Mouse (Mus musculus): ENCODE measurements around the gene Ppp1r13l. TPM values are rescaled to one million over a fixed set of nuclear protein-coding genes. Genes with fewer than 3 reads are reported as not detected.

Gene Ppp1r13l
- polyA plus RNA-seq (2015; fragmentation: Nextera tagmentation; extraction: Ambion mirVana): 7.8 and 8.9 TPM in 2 replicates

DNA sequence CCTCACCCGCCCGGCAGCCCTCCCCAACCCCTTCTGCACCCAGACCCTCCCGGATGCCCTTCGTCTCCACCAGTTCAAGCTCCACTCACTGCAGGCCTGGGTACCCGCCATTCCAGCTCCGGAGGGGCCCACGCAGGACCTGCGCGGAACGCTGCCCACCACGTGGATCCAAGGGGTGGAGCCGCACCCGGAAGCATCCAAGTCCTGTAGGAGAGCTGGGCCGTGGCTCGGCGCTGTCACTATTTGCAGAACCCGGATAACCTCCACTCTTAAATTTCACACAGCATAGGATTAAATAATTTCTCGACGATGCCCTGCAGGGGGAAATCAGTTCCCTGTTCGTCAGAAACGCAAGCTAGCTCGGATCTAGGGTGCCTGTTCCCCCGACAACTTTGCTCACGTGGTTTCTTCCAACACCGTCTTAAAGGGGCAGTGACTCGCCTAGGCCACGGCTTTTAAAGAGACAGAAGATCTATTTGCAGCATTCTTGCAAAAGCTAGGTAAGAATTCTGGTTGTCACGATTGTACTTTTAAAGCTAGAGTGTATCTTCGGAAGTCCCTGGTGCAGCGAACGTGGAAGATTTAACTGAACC is at the start of gene Ppp1r13l, which contains the start of gene Cd3eap:
Gene Ppp1r13l, plus strand, starts transcription at position 451 of the 593 bp plus-strand sequence.
Gene Cd3eap, minus strand, starts transcription at position 185 of the 593 bp plus-strand sequence.
- H3K4me1 ChIP-seq: peaks cover 37% of the 10 kb centered on the region
- peak within 1 kb of the TSS; percentile 67 for H3K27ac ChIP-seq
- ATAC-seq (ENCODE audit: insufficient read depth, low FRiP score, low read depth): peak; percentile 53; the same call in 1 of the 2 replicates
- under 1% methylated on average over 31 of the region's 31 CpGs for WGBS
- H3K9me3 ChIP-seq: no peaks in the 10 kb centered on the region
- no peaks in the 10 kb centered on the region for H3K27me3 ChIP-seq (replicated peaks)
- H3K4me2 ChIP-seq: peak within 1 kb of the TSS; percentile 97
- peak within 1 kb of the TSS; percentile 17; the same call in 1 of the 2 replicates for H3K9ac ChIP-seq
- H3K4me3 ChIP-seq (replicated peaks): peak within 1 kb of the TSS; percentile 82
- peaks cover 8% of the 10 kb centered on the region; the same call in 1 of the 2 replicates for H3K36me3 ChIP-seq

GRCm38 (mm10) chr7:19309884-19310641 is 49.5 kb upstream of the Ppp1r13l start, which contains the start of gene Fosb:
TSS of gene Fosb (minus strand) at chr7:19310051.
- Histone ChIP-seq H3K9ac (peak within 1 kb of the TSS; percentile 35), H3K4me2 (peak within 1 kb of the TSS; percentile 98), H3K36me3 (no peaks in the 10 kb centered on the region), H3K9me3 (no peaks in the 10 kb centered on the region), H3K27me3 (replicated peaks) (peaks cover 28% of the 10 kb centered on the region), H3K27ac (0 out of 2 replicates have a peak within 1 kb of the TSS, but pooled peaks have one; percentile 32), H3K4me1 (peaks cover 22% of the 10 kb centered on the region), H3K4me3 (replicated peaks) (peak within 1 kb of the TSS; percentile 67)
- peak; percentile 86 for ATAC-seq (ENCODE audit: insufficient read depth, low FRiP score, low read depth)
- WGBS: under 1% methylated on average over 49 of the region's 49 CpGs

DNA sequence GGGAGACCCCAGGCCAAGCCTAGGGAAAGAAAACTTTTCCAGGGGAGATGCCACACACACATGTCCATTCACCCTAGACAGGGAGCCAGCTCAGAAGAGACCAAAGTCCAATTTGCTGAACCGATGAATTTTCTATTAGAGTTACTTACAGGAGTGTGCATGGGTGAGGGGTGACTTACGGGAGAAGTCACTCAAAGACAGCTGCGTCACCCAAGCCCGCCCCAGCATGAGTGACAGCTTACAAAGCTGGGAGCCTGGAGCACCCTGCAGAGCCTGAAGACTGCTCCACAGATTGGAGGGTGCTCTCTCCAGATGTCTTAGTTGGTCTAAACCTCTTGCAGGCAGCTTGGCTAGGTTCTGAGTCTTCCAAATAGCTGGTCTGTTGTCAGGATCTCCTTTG is 47.6 kb upstream of the Ppp1r13l start:
- ATAC-seq (ENCODE audit: insufficient read depth, low FRiP score, low read depth): no peak
- Histone ChIP-seq H3K4me3 (replicated peaks) (no peak overlapping the region), H3K27ac (no peak overlapping the region), H3K9me3 (no peaks in the 10 kb centered on the region), H3K9ac (no peak overlapping the region), H3K4me2 (no peak overlapping the region), H3K4me1 (peaks cover 21% of the 10 kb centered on the region), H3K36me3 (no peaks in the 10 kb centered on the region), H3K27me3 (replicated peaks) (peaks cover 14% of the 10 kb centered on the region)
- WGBS: 29% methylated on average over 4 of the region's 4 CpGs

GRCm38 (mm10) chr7:19314033-19314432 is 45.5 kb upstream of the Ppp1r13l start:
- 0 out of 2 replicates have a peak, but pooled peaks cover 10% of the 10 kb centered on the region for H3K27me3 ChIP-seq (replicated peaks)
- WGBS: 41% methylated on average over 5 of the region's 5 CpGs

DNA sequence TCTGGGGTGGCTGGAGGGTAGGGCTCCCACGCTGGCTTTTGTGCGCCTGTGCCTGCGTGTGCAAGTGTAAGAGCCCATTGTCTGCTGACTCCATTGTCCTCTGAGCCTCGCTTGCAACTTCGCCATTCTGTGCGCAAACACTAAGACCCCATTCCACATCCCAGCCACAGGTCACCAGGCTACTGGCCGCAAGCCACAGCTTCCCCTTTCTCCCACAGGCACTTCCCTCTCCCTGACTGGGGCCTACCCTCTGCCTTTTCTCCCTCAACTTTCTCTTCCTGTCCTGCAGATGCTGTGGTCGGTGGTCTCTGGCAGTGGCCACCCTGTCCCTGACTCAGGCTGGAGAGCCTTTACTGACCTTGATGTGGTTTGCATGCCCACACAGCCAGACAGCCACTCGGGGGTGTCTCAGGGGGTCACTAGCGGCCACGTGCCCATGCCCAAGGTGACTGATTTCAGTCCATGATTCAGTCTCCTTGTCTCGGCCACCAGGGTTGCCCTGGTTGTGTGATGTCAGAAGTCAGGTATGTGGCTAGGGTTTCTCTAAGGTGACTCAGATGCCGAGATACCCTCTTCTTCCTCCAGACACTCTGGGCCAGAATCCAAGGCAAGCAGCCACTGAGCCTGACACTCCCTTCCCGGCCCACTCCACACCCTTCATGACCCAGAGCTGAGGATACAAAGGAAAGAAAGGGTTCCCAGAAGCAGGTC is 42.9 kb upstream of the Ppp1r13l start:
- Histone ChIP-seq H3K9me3 (no peaks in the 10 kb centered on the region), H3K4me1 (peaks cover 16% of the 10 kb centered on the region), H3K4me3 (replicated peaks) (no peak overlapping the region), H3K27me3 (replicated peaks) (0 out of 2 replicates have a peak, but pooled peaks cover 10% of the 10 kb centered on the region), H3K4me2 (no peak overlapping the region), H3K27ac (no peak overlapping the region), H3K9ac (no peak overlapping the region), H3K36me3 (no peaks in the 10 kb centered on the region)
- no peak for ATAC-seq (ENCODE audit: insufficient read depth, low FRiP score, low read depth)
- WGBS: 47% methylated on average over 14 of the region's 14 CpGs

More at GRCm38 (mm10) chr7:19314033-19314432, 45.5 kb upstream of the Ppp1r13l start:
- Histone ChIP-seq H3K27ac (no peak overlapping the region), H3K36me3 (no peaks in the 10 kb centered on the region), H3K4me3 (replicated peaks) (no peak overlapping the region), H3K9me3 (no peaks in the 10 kb centered on the region), H3K4me2 (no peak overlapping the region), H3K9ac (no peak overlapping the region), H3K4me1 (peaks cover 11% of the 10 kb centered on the region; the same call in 1 of the 2 replicates)
- no peak for ATAC-seq (ENCODE audit: insufficient read depth, low FRiP score, low read depth)

- Histone ChIP-seq H3K9ac (no peak overlapping the region), H3K4me1 (peaks cover 16% of the 10 kb centered on the region), H3K27ac (no peak overlapping the region), H3K9me3 (no peaks in the 10 kb centered on the region), H3K36me3 (no peaks in the 10 kb centered on the region), H3K27me3 (replicated peaks) (0 out of 2 replicates have a peak, but pooled peaks cover 10% of the 10 kb centered on the region), H3K4me2 (no peak overlapping the region), H3K4me3 (replicated peaks) (no peak overlapping the region)
- no peak for ATAC-seq (ENCODE audit: insufficient read depth, low FRiP score, low read depth)
- 63% methylated on average over 2 of the region's 2 CpGs for WGBS
Measured at GRCm38 (mm10) chr7:19318201-19318600, 41.3 kb upstream of the Ppp1r13l start.

DNA sequence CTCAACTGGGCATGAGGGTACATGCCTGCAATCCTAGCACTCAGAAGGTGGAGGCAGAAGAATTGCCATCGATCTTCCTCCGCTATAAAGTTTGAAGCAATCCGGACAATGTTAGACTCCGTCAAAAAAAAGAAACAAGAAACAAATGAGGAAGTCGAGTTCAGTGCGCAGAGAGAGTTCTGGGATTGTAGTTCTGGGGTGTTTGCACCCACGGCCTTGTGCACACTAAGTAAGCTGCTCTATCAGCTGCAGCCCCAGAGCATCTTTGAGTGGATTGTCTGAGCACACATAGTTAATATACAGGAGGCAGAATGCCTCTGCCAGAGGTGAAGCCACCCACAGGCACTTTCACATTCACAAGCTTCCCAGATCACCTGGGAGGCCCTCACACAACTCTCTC is 40.9 kb upstream of the Ppp1r13l start:
- 62% methylated on average over 7 of the region's 7 CpGs for WGBS
- no peak overlapping the region for H3K9ac ChIP-seq
- ATAC-seq (ENCODE audit: insufficient read depth, low FRiP score, low read depth): no peak
- H3K27ac ChIP-seq: no peak overlapping the region
- H3K27me3 ChIP-seq (replicated peaks): 0 out of 2 replicates have a peak, but pooled peaks cover 10% of the 10 kb centered on the region
- H3K9me3 ChIP-seq: no peaks in the 10 kb centered on the region
- no peaks in the 10 kb centered on the region for H3K36me3 ChIP-seq
- no peak overlapping the region for H3K4me3 ChIP-seq (replicated peaks)
- no peak overlapping the region for H3K4me2 ChIP-seq
- peaks cover 16% of the 10 kb centered on the region for H3K4me1 ChIP-seq

- peak; percentile 59; the same call in 1 of the 2 replicates for ATAC-seq (ENCODE audit: insufficient read depth, low FRiP score, low read depth)
- Histone ChIP-seq H3K27ac (no peak overlapping the region; the same call in 1 of the 2 replicates), H3K9ac (0 out of 2 replicates have a peak overlapping the region, but pooled peaks have one; percentile 12), H3K9me3 (no peaks in the 10 kb centered on the region), H3K36me3 (no peaks in the 10 kb centered on the region), H3K27me3 (replicated peaks) (0 out of 2 replicates have a peak, but pooled peaks cover 5% of the 10 kb centered on the region), H3K4me2 (peak overlapping the region; percentile 90), H3K4me1 (peaks cover 16% of the 10 kb centered on the region), H3K4me3 (replicated peaks) (peak overlapping the region; percentile 50)
- WGBS: 16% methylated on average over 9 of the region's 9 CpGs
Measured at GRCm38 (mm10) chr7:19319458-19319857, 40.1 kb upstream of the Ppp1r13l start.

GRCm38 (mm10) chr7:19319906-19320305 is 39.6 kb upstream of the Ppp1r13l start:
- Histone ChIP-seq H3K9ac (0 out of 2 replicates have a peak overlapping the region, but pooled peaks have one; percentile 12), H3K27me3 (replicated peaks) (0 out of 2 replicates have a peak, but pooled peaks cover 5% of the 10 kb centered on the region), H3K4me3 (replicated peaks) (peak overlapping the region; percentile 50), H3K9me3 (no peaks in the 10 kb centered on the region), H3K36me3 (no peaks in the 10 kb centered on the region), H3K27ac (no peak overlapping the region; the same call in 1 of the 2 replicates), H3K4me2 (peak overlapping the region; percentile 90), H3K4me1 (peaks cover 16% of the 10 kb centered on the region)
- WGBS: 0% methylated on average over 41 of the region's 41 CpGs
- ATAC-seq (ENCODE audit: insufficient read depth, low FRiP score, low read depth): peak; percentile 88

DNA sequence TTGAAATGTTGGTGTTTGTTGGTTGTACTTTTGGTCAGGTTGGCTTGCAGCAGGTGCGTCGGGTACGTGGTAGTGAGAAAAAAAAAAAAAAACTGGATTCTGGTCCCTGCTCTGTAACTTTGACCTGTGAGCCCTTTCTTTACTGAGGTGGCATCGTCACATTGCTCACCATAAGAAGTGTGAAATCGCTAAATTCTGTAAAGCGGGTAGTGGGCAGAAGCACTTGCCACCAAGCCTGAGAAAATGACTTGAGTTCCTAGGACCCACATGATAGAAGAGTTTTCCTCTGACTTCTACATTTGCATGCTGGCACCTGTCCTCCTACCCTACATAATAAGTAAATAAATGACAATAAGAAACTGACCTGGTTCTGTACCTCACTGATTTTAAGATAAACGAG is 38.9 kb upstream of the Ppp1r13l start:
- no peak overlapping the region for H3K9ac ChIP-seq
- 0 out of 2 replicates have a peak, but pooled peaks cover 5% of the 10 kb centered on the region for H3K27me3 ChIP-seq (replicated peaks)
- H3K27ac ChIP-seq: no peak overlapping the region
- no peaks in the 10 kb centered on the region for H3K9me3 ChIP-seq
- peak overlapping the region; percentile 50 for H3K4me3 ChIP-seq (replicated peaks)
- no peak for ATAC-seq (ENCODE audit: insufficient read depth, low FRiP score, low read depth)
- no peaks in the 10 kb centered on the region for H3K36me3 ChIP-seq
- 40% methylated on average over 7 of the region's 7 CpGs for WGBS
- H3K4me2 ChIP-seq: peak overlapping the region; percentile 90
- H3K4me1 ChIP-seq: peaks cover 16% of the 10 kb centered on the region

GRCm38 (mm10) chr7:19321464-19321863 is 38.1 kb upstream of the Ppp1r13l start:
- ATAC-seq (ENCODE audit: insufficient read depth, low FRiP score, low read depth): no peak
- no peak overlapping the region for H3K4me3 ChIP-seq (replicated peaks)
- H3K27ac ChIP-seq: no peak overlapping the region
- H3K9me3 ChIP-seq: no peaks in the 10 kb centered on the region
- H3K27me3 ChIP-seq (replicated peaks): no peaks in the 10 kb centered on the region
- H3K4me1 ChIP-seq: peaks cover 23% of the 10 kb centered on the region
- H3K4me2 ChIP-seq: no peak overlapping the region
- WGBS: 39% methylated on average over 5 of the region's 5 CpGs
- no peaks in the 10 kb centered on the region for H3K36me3 ChIP-seq
- no peak overlapping the region for H3K9ac ChIP-seq

All from stomach, embryonic 15.5 days (tissue).